Mouse (Mus musculus) adrenal gland, adult (tissue): ENCODE data around the gene Efemp2.

Experiments
- DNase-seq, 2 experiments: peaks; one replicate each; pipeline ENCODE4 v3.0.0; 2022 to 2023; ENCODE audit warnings: low spot score in 1 of 2; ENCODE audit not compliant: inconsistent age in 2 of 2

Gene Efemp2

GRCm38 (mm10) chr19:5473720-5474119, at the start of gene Efemp2:
Efemp2 (plus strand) TSS chr19:5473954.
- DNase-seq: peak; percentile 95 to 96

GRCm38 (mm10) chr19:5424092-5424781, 49.5 kb upstream of the Efemp2 start:
- DNase-seq: peak; percentile 87 to 95

- peak; percentile 93 to 98 for DNase-seq
Measured at GRCm38 (mm10) chr19:5424782-5425741, 48.7 kb upstream of the Efemp2 start, which contains the start of the genes Drap1 and AI837181. Drap1 (minus strand) TSS chr19:5424979. AI837181 (plus strand) TSS chr19:5425144.

GRCm38 (mm10) chr19:5425906-5426565, 47.7 kb upstream of the Efemp2 start:
- peak; percentile 46 to 60 for DNase-seq

GRCm38 (mm10) chr19:5426640-5427290, 47.0 kb upstream of the Efemp2 start:
- DNase-seq: no peak

- peak in 1 of 2 experiments; percentile 81 for DNase-seq
Measured at GRCm38 (mm10) chr19:5428083-5428482, 45.7 kb upstream of the Efemp2 start.

GRCm38 (mm10) chr19:5429219-5429618, 44.5 kb upstream of the Efemp2 start:
- no peak for DNase-seq

GRCm38 (mm10) chr19:5429806-5430205, 43.9 kb upstream of the Efemp2 start:
- peak; percentile 90 to 95 for DNase-seq

GRCm38 (mm10) chr19:5430408-5430807, 43.3 kb upstream of the Efemp2 start:
- peak in 1 of 2 experiments; percentile 71 for DNase-seq

GRCm38 (mm10) chr19:5431911-5432464, 41.8 kb upstream of the Efemp2 start:
- DNase-seq: peak in 1 of 2 experiments; percentile 75

- peak; percentile 66 to 87 for DNase-seq
Measured at GRCm38 (mm10) chr19:5432992-5433852, 40.5 kb upstream of the Efemp2 start.

GRCm38 (mm10) chr19:5433951-5434350, 39.8 kb upstream of the Efemp2 start:
- DNase-seq: no peak

- no peak for DNase-seq
Measured at GRCm38 (mm10) chr19:5444371-5444908, 29.3 kb upstream of the Efemp2 start.

- no peak for DNase-seq
Measured at GRCm38 (mm10) chr19:5444954-5445353, 28.8 kb upstream of the Efemp2 start.

GRCm38 (mm10) chr19:5445747-5446146, 28.0 kb upstream of the Efemp2 start:
- DNase-seq: no peak

GRCm38 (mm10) chr19:5447515-5448353, 26.0 kb upstream of the Efemp2 start, which contains the start of gene Fosl1:
Fosl1 (plus strand) TSS chr19:5447547.
- DNase-seq: peak; percentile 78 to 91

- peak; percentile 65 to 74 for DNase-seq
Measured at GRCm38 (mm10) chr19:5448354-5449150, 25.2 kb upstream of the Efemp2 start.
